Mouse (Mus musculus) ES-Bruce4 (cell line): Measurements from ENCODE around the gene Dars. TPM values are rescaled to one million over a fixed set of nuclear protein-coding genes. Genes with fewer than 3 reads are reported as not detected.

Source experiments
- H3K27ac ChIP-seq: 2 replicates; pipeline ENCODE4 v1.5.1; 2012; ENCODE audit warnings: low read length, inconsistent platforms; ENCODE audit not compliant: insufficient read depth
- H3K27me3 ChIP-seq: 2 replicates; pipeline ENCODE4 v1.6.1; 2012; ENCODE audit warnings: mild to moderate bottlenecking, low read length, inconsistent platforms; ENCODE audit not compliant: control insufficient read depth, poor library complexity, insufficient read depth, severe bottlenecking
- H3K36me3 ChIP-seq: 2 replicates; pipeline ENCODE4 v1.6.1; 2012; ENCODE audit warnings: inconsistent platforms, mild to moderate bottlenecking, low read length, moderate library complexity; ENCODE audit not compliant: control insufficient read depth, poor library complexity, insufficient read depth, severe bottlenecking
- H3K4me1 ChIP-seq: one replicate; pipeline ENCODE4 v1.8.1; 2011; ENCODE audit warnings: low read length; ENCODE audit not compliant: control insufficient read depth, insufficient read depth
- H3K4me3 ChIP-seq: 2 replicates; pipeline ENCODE4 v1.5.1; 2011; ENCODE audit warnings: low read depth, mild to moderate bottlenecking, low read length
- H3K9ac ChIP-seq: 2 replicates; pipeline ENCODE4 v1.6.1; 2012; ENCODE audit warnings: low read depth, mild to moderate bottlenecking, inconsistent platforms; ENCODE audit not compliant: poor library complexity, severe bottlenecking
- H3K9me3 ChIP-seq: replicated peaks from 2 replicates; pipeline ENCODE4 v1.6.1; 2012; ENCODE audit warnings: mild to moderate bottlenecking, low read length, inconsistent platforms; ENCODE audit not compliant: control insufficient read depth, poor library complexity, insufficient read depth, severe bottlenecking
- CTCF ChIP-seq: IDR thresholded peaks from one replicate; pipeline ENCODE4 v1.8.1; 2011; ENCODE audit warnings: low read depth, low read length
- EP300 ChIP-seq: IDR thresholded peaks from 2 replicates; pipeline ENCODE4 v1.6.1; 2011; ENCODE audit warnings: low read depth, low read length; ENCODE audit not compliant: insufficient read depth
- POLR2A ChIP-seq: IDR thresholded peaks from one replicate; pipeline ENCODE4 v1.8.1; 2011; ENCODE audit warnings: low read length; ENCODE audit not compliant: insufficient read depth
- polyA plus RNA-seq: library from polyadenylated mRNA; stranded (reverse); fragments of >200 nt; gene quantifications from 2 replicates; pipeline ENCODE4 v1.2.4, GENCODE M21; 2011; ENCODE audit warnings: low read depth; ENCODE audit not compliant: missing spikeins, insufficient read depth, insufficient read length

The Dars gene
- polyA plus RNA-seq, result 185 and 191 TPM in 2 replicates

DNA sequence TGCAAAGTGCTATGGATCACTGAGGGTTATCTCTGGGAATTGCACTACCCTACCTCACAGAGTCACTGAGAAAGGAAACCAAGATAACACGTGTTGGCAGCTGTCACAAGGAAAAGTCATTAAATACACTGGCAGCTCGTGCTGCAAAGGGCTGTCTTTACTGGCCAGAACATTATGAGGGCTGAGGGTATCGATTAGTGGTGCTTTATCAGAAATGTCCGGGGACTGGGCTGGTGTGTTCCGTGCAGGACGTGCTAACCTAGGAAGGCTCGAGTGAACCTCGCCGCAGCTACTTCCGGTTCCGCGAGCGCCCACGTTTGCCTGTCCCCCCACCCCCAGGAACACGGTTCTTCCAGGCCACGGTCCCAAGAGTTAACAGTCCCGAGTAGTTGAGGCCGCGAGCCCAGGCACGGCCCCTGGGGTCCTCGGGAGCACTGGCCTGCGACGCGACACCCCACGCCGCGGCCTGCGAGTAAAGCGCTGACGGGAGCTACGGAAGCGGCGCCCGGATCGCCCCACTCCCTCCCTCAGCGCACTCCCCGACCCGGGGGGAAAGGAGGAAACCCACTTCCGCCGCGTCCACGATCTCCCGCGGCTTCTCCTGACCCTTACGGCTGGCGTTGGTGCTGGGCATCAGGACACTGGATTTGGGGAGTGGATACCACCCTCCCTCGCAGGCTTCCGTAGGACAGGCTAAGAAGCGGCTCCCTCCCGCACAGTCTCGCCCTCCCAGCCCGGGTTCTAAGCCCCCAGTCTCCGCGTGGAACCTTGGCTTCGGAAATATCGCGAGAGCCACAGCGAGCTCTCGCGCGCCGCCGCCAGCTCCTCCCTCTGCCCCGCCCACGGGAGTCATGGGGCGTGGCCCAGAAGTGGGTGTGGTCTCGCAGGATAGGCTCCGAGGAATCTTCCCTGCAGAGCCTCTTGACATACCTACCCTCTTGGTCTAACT, at the start of gene Dars:
Dars (minus strand) TSS at position 785 of the 949 bp plus-strand sequence.
- H3K4me3 ChIP-seq, result peak within 1 kb of the TSS; percentile 90
- 0 out of 2 replicates have a peak, but pooled peaks have one; percentile 37 for TF ChIP-seq EP300
- TF ChIP-seq CTCF, result no peak
- TF ChIP-seq POLR2A, result peak; percentile 84
- H3K36me3 ChIP-seq, result peaks cover 17% of the 10 kb centered on the region
- peak within 1 kb of the TSS; percentile 93 for H3K9ac ChIP-seq
- no peaks in the 10 kb centered on the region for H3K9me3 ChIP-seq
- H3K27ac ChIP-seq, result peak within 1 kb of the TSS; percentile 47
- H3K27me3 ChIP-seq, result no peaks in the 10 kb centered on the region
- H3K4me1 ChIP-seq, result no peaks in the 10 kb centered on the region

- Histone ChIP-seq H3K36me3 (no peaks in the 10 kb centered on the region), H3K27ac (no peak overlapping the region), H3K27me3 (no peaks in the 10 kb centered on the region; the same call in 1 of the 2 replicates), H3K9me3 (no peaks in the 10 kb centered on the region), H3K9ac (no peak overlapping the region), H3K4me3 (no peak overlapping the region), H3K4me1 (no peaks in the 10 kb centered on the region)
- no peak for TF ChIP-seq EP300
- no peak for TF ChIP-seq POLR2A
- no peak for TF ChIP-seq CTCF
Observed at GRCm38 (mm10) chr1:128466828-128467227, 49.7 kb upstream of the Dars start.

- H3K4me3 ChIP-seq, result no peak overlapping the region
- no peak overlapping the region for H3K9ac ChIP-seq
- no peaks in the 10 kb centered on the region; the same call in 1 of the 2 replicates for H3K27me3 ChIP-seq
- no peaks in the 10 kb centered on the region for H3K9me3 ChIP-seq
- H3K4me1 ChIP-seq, result peaks cover 1% of the 10 kb centered on the region
- H3K36me3 ChIP-seq, result no peaks in the 10 kb centered on the region
- H3K27ac ChIP-seq, result no peak overlapping the region
- TF ChIP-seq POLR2A (no peak), EP300 (no peak), CTCF (no peak)
Observed at GRCm38 (mm10) chr1:128463478-128463877, 46.3 kb upstream of the Dars start.

- no peaks in the 10 kb centered on the region for H3K9me3 ChIP-seq
- TF ChIP-seq CTCF (no peak), POLR2A (no peak), EP300 (no peak)
- no peak overlapping the region for H3K9ac ChIP-seq
- H3K36me3 ChIP-seq, result no peaks in the 10 kb centered on the region
- H3K27ac ChIP-seq, result no peak overlapping the region
- H3K4me3 ChIP-seq, result no peak overlapping the region
- H3K4me1 ChIP-seq, result peaks cover 1% of the 10 kb centered on the region
- no peaks in the 10 kb centered on the region for H3K27me3 ChIP-seq
Observed at GRCm38 (mm10) chr1:128462389-128462788, 45.2 kb upstream of the Dars start.

- H3K9ac ChIP-seq, result no peak overlapping the region
- H3K27me3 ChIP-seq, result no peaks in the 10 kb centered on the region
- no peaks in the 10 kb centered on the region for H3K36me3 ChIP-seq
- H3K4me1 ChIP-seq, result peaks cover 1% of the 10 kb centered on the region
- no peak overlapping the region for H3K4me3 ChIP-seq
- H3K9me3 ChIP-seq, result no peaks in the 10 kb centered on the region
- TF ChIP-seq POLR2A (no peak), CTCF (no peak), EP300 (no peak)
- H3K27ac ChIP-seq, result no peak overlapping the region
Observed at GRCm38 (mm10) chr1:128460780-128461179, 43.6 kb upstream of the Dars start.

GRCm38 (mm10) chr1:128459439-128459838, 42.3 kb upstream of the Dars start:
- peaks cover 1% of the 10 kb centered on the region for H3K4me1 ChIP-seq
- H3K27me3 ChIP-seq, result no peaks in the 10 kb centered on the region
- no peak overlapping the region for H3K4me3 ChIP-seq
- H3K27ac ChIP-seq, result no peak overlapping the region
- no peaks in the 10 kb centered on the region for H3K36me3 ChIP-seq
- H3K9me3 ChIP-seq, result no peaks in the 10 kb centered on the region
- no peak for TF ChIP-seq POLR2A
- no peak overlapping the region for H3K9ac ChIP-seq
